Mouse (Mus musculus): Measurements from ENCODE around the gene Ctrc. TPM values are rescaled to one million over a fixed set of nuclear protein-coding genes. Genes with fewer than 3 reads are reported as not detected.

Ctrc gene
- polyA plus RNA-seq, 1 experiment = 1.4 TPM

GRCm38 (mm10) chr4:141821178-141821577 is 25.0 kb downstream of the Ctrc start:
- no peaks in the 10 kb centered on the region for H3K36me3 ChIP-seq (ENCODE audit: control insufficient read depth, insufficient read depth, low read length)
- no peak for TF ChIP-seq CTCF (IDR thresholded peaks at IDR 0.05; ENCODE audit: control insufficient read depth, insufficient read depth, insufficient replicate concordance, low read depth, low read length)
- no peak for TF ChIP-seq POLR2A (IDR thresholded peaks at IDR 0.05; ENCODE audit: control insufficient read depth, low read depth, low read length)
- peaks cover 14% of the 10 kb centered on the region for H3K4me1 ChIP-seq (ENCODE audit: control insufficient read depth, insufficient read depth, low read length)
- H3K27me3 ChIP-seq (ENCODE audit: control insufficient read depth, insufficient read depth, low read length) = no peaks in the 10 kb centered on the region
- peak overlapping the region; percentile 69 for H3K27ac ChIP-seq (ENCODE audit: control insufficient read depth, insufficient read depth, low read depth, low read length)
- no peak overlapping the region for H3K4me3 ChIP-seq (ENCODE audit: control insufficient read depth, low read depth, low read length)

GRCm38 (mm10) chr4:141819316-141819715 is 26.8 kb downstream of the Ctrc start:
- peak overlapping the region; percentile 39 for H3K4me3 ChIP-seq (ENCODE audit: control insufficient read depth, low read depth, low read length)
- no peaks in the 10 kb centered on the region for H3K27me3 ChIP-seq (ENCODE audit: control insufficient read depth, insufficient read depth, low read length)
- no peaks in the 10 kb centered on the region; the same call in 1 of the 2 replicates for H3K36me3 ChIP-seq (ENCODE audit: control insufficient read depth, insufficient read depth, low read length)
- H3K4me1 ChIP-seq (ENCODE audit: control insufficient read depth, insufficient read depth, low read length) = peaks cover 14% of the 10 kb centered on the region
- no peak overlapping the region for H3K27ac ChIP-seq (ENCODE audit: control insufficient read depth, insufficient read depth, low read depth, low read length)
- TF ChIP-seq POLR2A (IDR thresholded peaks at IDR 0.05; ENCODE audit: control insufficient read depth, low read depth, low read length) = 0 out of 2 replicates have a peak, but pooled peaks have one; percentile 31
- no peak for TF ChIP-seq CTCF (IDR thresholded peaks at IDR 0.05; ENCODE audit: control insufficient read depth, insufficient read depth, insufficient replicate concordance, low read depth, low read length)

- H3K4me1 ChIP-seq (ENCODE audit: control insufficient read depth, insufficient read depth, low read length) = peaks cover 14% of the 10 kb centered on the region
- no peak overlapping the region for H3K27ac ChIP-seq (ENCODE audit: control insufficient read depth, insufficient read depth, low read depth, low read length)
- TF ChIP-seq POLR2A (IDR thresholded peaks at IDR 0.05; ENCODE audit: control insufficient read depth, low read depth, low read length) (0 out of 2 replicates have a peak, but pooled peaks have one; percentile 6), CTCF (IDR thresholded peaks at IDR 0.05; ENCODE audit: control insufficient read depth, insufficient read depth, insufficient replicate concordance, low read depth, low read length) (0 out of 2 replicates have a peak, but pooled peaks have one; percentile 5)
- no peaks in the 10 kb centered on the region; the same call in 1 of the 2 replicates for H3K36me3 ChIP-seq (ENCODE audit: control insufficient read depth, insufficient read depth, low read length)
- H3K4me3 ChIP-seq (ENCODE audit: control insufficient read depth, low read depth, low read length) = peak overlapping the region; percentile 39
- H3K27me3 ChIP-seq (ENCODE audit: control insufficient read depth, insufficient read depth, low read length) = no peaks in the 10 kb centered on the region
Observed at GRCm38 (mm10) chr4:141818861-141819260, 27.3 kb downstream of the Ctrc start.

DNA sequence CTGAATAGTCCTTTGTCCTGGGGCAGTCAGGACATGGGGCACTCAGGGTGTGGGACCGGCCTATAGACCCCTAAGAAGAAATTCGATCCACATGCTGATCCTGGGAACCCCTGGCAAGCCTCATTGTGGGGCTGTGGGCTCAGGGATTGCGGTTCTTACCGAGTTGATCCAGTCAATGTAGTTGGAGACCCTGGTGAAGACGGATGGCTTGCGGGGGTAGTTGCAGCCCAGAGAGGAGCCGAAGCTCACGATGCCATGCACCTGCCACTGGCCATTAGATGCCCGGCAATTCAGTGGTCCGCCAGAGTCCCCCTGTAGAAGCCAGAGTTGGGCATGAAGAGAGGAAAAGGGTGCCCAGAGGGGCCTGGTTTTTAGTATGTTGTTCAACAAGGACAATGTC is 28.5 kb downstream of the Ctrc start:
- Histone ChIP-seq H3K4me1 (ENCODE audit: control insufficient read depth, insufficient read depth, low read length) (peaks cover 14% of the 10 kb centered on the region), H3K4me3 (ENCODE audit: control insufficient read depth, low read depth, low read length) (no peak overlapping the region), H3K27ac (ENCODE audit: control insufficient read depth, insufficient read depth, low read depth, low read length) (no peak overlapping the region)

GRCm38 (mm10) chr4:141816776-141817655 is 29.1 kb downstream of the Ctrc start:
- Histone ChIP-seq H3K4me3 (ENCODE audit: control insufficient read depth, low read depth, low read length) (no peak overlapping the region), H3K36me3 (ENCODE audit: control insufficient read depth, insufficient read depth, low read length) (no peaks in the 10 kb centered on the region; the same call in 1 of the 2 replicates), H3K4me1 (ENCODE audit: control insufficient read depth, insufficient read depth, low read length) (peaks cover 11% of the 10 kb centered on the region), H3K27me3 (ENCODE audit: control insufficient read depth, insufficient read depth, low read length) (no peaks in the 10 kb centered on the region), H3K27ac (ENCODE audit: control insufficient read depth, insufficient read depth, low read depth, low read length) (no peak overlapping the region)
- TF ChIP-seq CTCF (IDR thresholded peaks at IDR 0.05; ENCODE audit: control insufficient read depth, insufficient read depth, insufficient replicate concordance, low read depth, low read length) (no peak), POLR2A (IDR thresholded peaks at IDR 0.05; ENCODE audit: control insufficient read depth, low read depth, low read length) (no peak)

More for the DNA sequence above, 28.5 kb downstream of the Ctrc start:
- Histone ChIP-seq H3K27me3 (ENCODE audit: control insufficient read depth, insufficient read depth, low read length) (no peaks in the 10 kb centered on the region), H3K36me3 (ENCODE audit: control insufficient read depth, insufficient read depth, low read length) (no peaks in the 10 kb centered on the region; the same call in 1 of the 2 replicates)
- TF ChIP-seq POLR2A (IDR thresholded peaks at IDR 0.05; ENCODE audit: control insufficient read depth, low read depth, low read length) = no peak
- TF ChIP-seq CTCF (IDR thresholded peaks at IDR 0.05; ENCODE audit: control insufficient read depth, insufficient read depth, insufficient replicate concordance, low read depth, low read length) = no peak

DNA sequence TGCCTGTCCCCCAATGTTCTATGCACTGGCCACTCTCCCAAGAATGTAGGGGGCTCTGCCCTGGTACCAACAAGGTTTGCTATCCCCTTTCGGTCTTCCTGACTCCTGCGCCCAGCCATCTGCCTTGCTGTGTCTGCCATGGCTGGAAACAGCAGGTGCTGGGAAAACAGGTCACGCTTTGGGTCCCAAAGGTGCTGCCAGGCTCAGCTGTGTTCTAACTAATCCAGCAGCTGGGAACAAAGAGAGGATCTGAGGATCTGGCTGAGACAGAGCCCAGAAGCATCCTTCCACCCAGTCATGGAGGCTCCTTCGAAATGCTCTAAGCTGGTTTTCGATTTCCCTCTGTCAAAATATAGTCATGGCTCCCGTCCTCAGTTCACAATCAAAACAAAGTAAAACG is 29.9 kb downstream of the Ctrc start:
- H3K27ac ChIP-seq (ENCODE audit: control insufficient read depth, insufficient read depth, low read depth, low read length) = no peak overlapping the region
- TF ChIP-seq CTCF (IDR thresholded peaks at IDR 0.05; ENCODE audit: control insufficient read depth, insufficient read depth, insufficient replicate concordance, low read depth, low read length) (no peak), POLR2A (IDR thresholded peaks at IDR 0.05; ENCODE audit: control insufficient read depth, low read depth, low read length) (no peak)
- no peaks in the 10 kb centered on the region for H3K27me3 ChIP-seq (ENCODE audit: control insufficient read depth, insufficient read depth, low read length)
- H3K4me1 ChIP-seq (ENCODE audit: control insufficient read depth, insufficient read depth, low read length) = peaks cover 4% of the 10 kb centered on the region
- no peaks in the 10 kb centered on the region; the same call in 1 of the 2 replicates for H3K36me3 ChIP-seq (ENCODE audit: control insufficient read depth, insufficient read depth, low read length)
- H3K4me3 ChIP-seq (ENCODE audit: control insufficient read depth, low read depth, low read length) = no peak overlapping the region

GRCm38 (mm10) chr4:141811375-141811774 is 34.8 kb downstream of the Ctrc start:
- TF ChIP-seq POLR2A (IDR thresholded peaks at IDR 0.05; ENCODE audit: control insufficient read depth, low read depth, low read length) (no peak), CTCF (IDR thresholded peaks at IDR 0.05; ENCODE audit: control insufficient read depth, insufficient read depth, insufficient replicate concordance, low read depth, low read length) (no peak)
- Histone ChIP-seq H3K27ac (ENCODE audit: control insufficient read depth, insufficient read depth, low read depth, low read length) (no peak overlapping the region), H3K36me3 (ENCODE audit: control insufficient read depth, insufficient read depth, low read length) (peaks cover 2% of the 10 kb centered on the region), H3K27me3 (ENCODE audit: control insufficient read depth, insufficient read depth, low read length) (no peaks in the 10 kb centered on the region), H3K4me1 (ENCODE audit: control insufficient read depth, insufficient read depth, low read length) (no peaks in the 10 kb centered on the region), H3K4me3 (ENCODE audit: control insufficient read depth, low read depth, low read length) (no peak overlapping the region)

Data from testis, adult 2 months (tissue).